Mouse (Mus musculus) urinary bladder, adult 18-20 months (tissue): ENCODE measurements around the gene Zfp157.
"Not testable (repeated sequence)": the region's sequence is repeated elsewhere in the genome, so short reads cannot be mapped to it uniquely, and the experiment has no call there.

ENCODE experiments used
- DNase-seq, 2 experiments: peaks; one replicate each; pipeline ENCODE4 v3.0.0; 2022; ENCODE audit warnings: low spot score in 2 of 2, mixed read lengths in 2 of 2

Zfp157 gene

DNA sequence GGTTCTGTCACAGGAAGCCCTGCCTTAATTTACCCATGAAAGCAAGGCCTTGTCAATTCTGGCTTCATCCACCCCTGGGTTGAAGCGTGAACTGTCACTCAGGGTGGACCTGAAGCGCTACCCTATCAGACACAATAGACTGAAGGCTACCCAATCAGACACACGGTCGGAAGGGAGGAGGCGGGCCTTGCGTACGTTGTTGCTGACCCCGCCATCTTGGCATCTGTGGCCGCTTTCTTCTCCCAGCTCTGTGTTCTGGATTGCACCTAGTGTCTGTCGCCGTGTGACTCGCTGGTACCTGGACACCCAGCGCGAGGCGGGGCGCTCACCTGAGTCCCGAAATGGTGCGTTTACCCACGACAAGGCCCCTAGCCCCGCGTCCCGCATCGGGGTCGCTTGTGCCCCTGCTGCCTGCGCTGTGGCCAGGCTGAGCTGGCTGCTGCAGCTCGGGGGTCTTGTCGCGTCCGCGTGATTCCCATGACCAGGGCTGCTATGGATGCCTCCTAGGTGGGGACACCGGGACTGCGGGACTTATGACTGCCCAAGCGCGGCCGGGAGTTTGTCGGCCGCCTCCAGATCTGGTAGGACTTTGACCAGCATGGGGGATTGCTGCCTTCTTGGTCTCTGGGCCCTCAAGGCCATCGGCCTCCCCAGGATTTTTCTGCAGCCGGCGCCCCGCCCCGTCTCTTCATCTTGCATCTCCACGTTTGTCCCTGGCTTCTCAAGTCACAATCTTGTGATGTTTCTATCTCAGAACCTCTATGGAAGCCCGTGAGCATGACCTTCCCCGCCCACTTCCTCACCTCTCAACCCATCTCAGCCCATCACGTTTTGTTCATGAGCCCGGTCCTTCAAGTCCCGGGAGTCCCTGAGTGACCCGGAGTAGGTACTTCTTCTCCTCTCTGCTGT is at the start of gene Zfp157:
TSS of gene Zfp157 (plus strand) at position 183 of the 909 bp plus-strand sequence.
- DNase-seq: peak; percentile 71 to 77

DNA sequence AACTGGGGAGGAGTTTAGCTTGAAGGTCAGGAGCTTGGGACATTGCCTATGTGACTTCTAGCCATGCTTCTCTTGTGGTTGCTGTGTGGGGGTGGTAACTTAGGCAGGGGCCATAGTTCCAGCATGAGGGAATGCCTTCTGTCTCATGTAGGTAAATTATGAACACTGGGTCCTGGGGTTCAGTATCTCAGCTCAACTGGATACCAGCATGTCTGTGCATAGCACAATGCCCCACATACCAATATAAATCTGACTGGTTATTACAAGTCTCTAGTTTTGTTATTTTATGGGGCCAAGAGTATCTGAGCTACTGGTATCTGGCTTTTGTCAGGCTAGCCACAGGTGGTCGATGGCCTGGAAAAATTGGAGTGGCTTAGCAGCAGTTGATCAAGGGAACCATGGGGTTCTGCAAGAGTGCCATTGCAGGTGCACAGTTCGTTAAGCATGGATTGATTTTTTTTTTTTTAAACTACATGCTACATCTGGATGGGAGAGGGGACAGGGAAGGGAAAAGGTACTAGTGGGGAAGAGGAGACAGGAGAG is 43.4 kb upstream of the Zfp157 start:
- no peak for DNase-seq

GRCm38 (mm10) chr5:138400431-138400830 is 40.8 kb upstream of the Zfp157 start:
- not testable (repeated sequence) for DNase-seq

DNA sequence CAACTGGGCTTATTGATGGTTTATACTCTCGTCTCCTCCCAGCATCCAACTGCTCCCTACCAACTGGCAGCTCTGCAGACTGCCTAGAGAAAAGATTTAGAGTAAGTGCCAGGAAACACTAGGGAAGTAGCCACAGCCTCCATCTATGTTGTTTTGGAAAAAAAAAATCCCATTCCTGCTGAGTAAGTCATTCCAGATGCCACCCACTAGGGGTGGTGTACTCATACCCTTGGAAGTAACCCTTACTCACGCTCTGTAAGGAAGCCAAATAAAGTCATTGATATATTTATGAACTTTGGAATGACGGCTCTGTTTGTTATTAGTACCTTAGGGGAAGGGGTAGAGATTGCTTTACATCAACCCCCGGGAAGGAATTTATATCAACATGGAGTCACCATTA is 17.1 kb downstream of the Zfp157 start:
- no peak for DNase-seq

GRCm38 (mm10) chr5:138459107-138459506 is 17.8 kb downstream of the Zfp157 start:
- no peak for DNase-seq

DNA sequence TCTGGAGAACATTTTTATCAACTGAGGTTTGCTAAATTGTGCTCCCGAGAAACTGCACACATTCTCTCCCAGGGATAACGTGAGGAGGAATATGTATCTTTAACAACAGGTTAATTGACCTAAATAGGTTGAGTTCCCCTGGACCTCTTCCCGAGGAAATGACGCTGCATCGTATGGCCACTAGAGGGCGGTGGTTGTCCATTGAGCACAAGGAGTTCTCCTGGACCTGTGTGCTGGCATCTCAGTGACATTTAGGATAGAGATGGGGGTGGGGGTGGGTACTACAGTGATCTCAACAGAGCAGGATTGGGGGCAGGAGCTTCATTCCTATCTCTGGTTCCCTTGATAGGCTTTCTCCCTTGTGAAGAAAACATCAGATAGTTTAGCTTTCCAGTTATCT is 32.3 kb downstream of the Zfp157 start:
- peak in 1 of 2 experiments; percentile 19 for DNase-seq

DNA sequence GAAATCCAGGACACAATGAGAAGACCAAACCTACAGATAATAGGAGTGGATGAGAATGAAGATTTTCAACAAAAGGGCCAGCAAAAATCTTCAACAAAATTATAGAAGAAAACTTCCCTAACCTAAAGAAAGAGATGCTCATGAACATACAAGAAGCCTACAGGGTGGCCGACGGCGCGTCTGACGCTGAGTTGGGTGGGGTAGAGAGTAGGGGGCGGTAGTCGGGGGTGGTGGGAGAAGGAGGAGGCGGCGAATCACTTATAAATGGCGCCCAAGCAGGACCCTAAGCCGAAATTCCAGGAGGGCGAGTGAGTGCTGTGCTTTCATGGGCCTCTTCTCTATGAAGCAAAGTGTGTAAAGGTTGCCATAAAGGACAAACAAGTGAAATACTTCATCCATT is 63.3 kb downstream of the Zfp157 start:
- DNase-seq: not testable (repeated sequence)
